Mouse (Mus musculus) kidney, adult 2 months (tissue): ENCODE data around the gene Hspd1.

Experiments
- CTCF ChIP-seq: fragments of 200-500 bp; conservative IDR thresholded peaks from 2 replicates; pipeline ENCODE4 v1.5.1; 2011; ENCODE audit warnings: low read depth, mild to moderate bottlenecking, control low read depth, low read length, moderate library complexity, mixed read lengths; ENCODE audit not compliant: insufficient read depth, insufficient read length
- POLR2A ChIP-seq: fragments of 200-500 bp; IDR thresholded peaks from one replicate; pipeline ENCODE4 v1.6.1; 2011; ENCODE audit warnings: low read depth, low read length, control low read depth

GRCm38 (mm10) chr1:55131424-55132014 lies 43.5 kb upstream of the Hspd1 start:
- TF ChIP-seq CTCF (no peak), POLR2A (no peak)
